Mouse (Mus musculus) T-helper 2 cell (primary cell): ENCODE measurements around the gene Oxsm.

Experiments
- in situ Hi-C: fragments of 300-600 bp; cut with MboI, MseI; formaldehyde crosslinking; loops from one replicate; pipeline ENCODE4 v1.15.1; 2025; ENCODE audit warnings: high pct_unique_total_duplicates

Oxsm gene

GRCm38 (mm10) chr14:16242947-16243602 is 6.5 kb downstream of the Oxsm start:
- in situ Hi-C loops, result no loop called here

DNA sequence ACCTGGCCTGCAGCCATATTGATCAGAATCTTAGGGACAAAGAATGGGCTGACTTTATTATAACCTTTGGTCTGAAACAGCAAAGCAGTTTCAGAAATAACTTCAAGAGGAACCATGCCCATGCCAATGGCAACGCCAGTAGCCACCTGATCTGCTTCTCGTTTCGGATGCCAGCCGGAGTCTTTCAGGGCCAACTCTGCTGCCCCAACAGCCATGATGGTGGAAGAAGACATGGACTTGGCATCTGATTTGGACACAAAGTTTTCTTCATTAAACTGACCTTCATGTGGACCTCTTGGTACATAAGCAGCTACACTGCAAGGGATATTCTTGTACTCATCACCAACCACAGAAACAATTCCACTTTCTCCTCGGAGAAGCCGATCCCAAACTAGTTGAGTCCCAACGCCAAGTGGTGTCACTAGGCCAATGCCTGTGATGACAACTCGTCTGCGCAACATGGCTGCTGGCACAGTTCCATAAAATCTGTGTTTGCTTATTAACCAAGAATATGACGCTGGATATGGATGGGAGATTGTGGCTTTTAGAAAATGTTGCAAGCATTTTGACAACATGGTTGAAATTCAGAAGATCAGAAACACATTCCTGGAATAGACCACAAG is 7.3 kb downstream of the Oxsm start:
- in situ Hi-C loops, result no loop called here

- in situ Hi-C loops, result no loop called here
Observed at GRCm38 (mm10) chr14:16236466-16236865, 13.1 kb downstream of the Oxsm start.

- in situ Hi-C loops, result no loop called here
Observed at GRCm38 (mm10) chr14:16233515-16233914, 16.1 kb downstream of the Oxsm start.

GRCm38 (mm10) chr14:16230581-16230980 is 19.0 kb downstream of the Oxsm start:
- in situ Hi-C loops, result no loop called here

- in situ Hi-C loops, result no loop called here
Observed at GRCm38 (mm10) chr14:16229395-16229794, 20.2 kb downstream of the Oxsm start.

- in situ Hi-C loops, result loop anchor here (10.0 kb wide), 1 partner anchor 1746 kb away; no protein-coding TSS in a partner anchor
Observed at GRCm38 (mm10) chr14:16219015-16219414, 30.6 kb downstream of the Oxsm start.

- in situ Hi-C loops, result no loop called here
Observed at GRCm38 (mm10) chr14:16207722-16208121, 41.9 kb downstream of the Oxsm start.

DNA sequence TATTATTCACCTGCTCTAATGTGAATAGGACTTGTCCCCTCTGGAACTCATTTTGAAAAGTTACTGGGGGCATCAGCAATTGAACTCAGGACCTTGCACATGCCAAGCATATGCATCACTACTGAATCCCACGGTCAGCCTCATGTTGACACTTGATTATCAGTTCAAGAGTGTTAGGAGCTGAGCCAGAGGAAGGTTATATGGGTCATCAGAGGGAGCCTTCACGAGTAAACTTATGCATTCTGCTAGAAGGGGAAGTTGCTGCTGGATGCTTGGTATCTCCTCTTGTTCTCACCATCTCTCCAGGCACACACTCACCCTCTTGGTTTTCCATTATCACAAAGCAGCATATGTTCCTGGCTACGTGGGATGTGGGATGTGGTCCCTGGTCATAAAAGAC is 47.9 kb downstream of the Oxsm start:
- in situ Hi-C loops, result loop anchor here (5.0 kb wide), 1 partner anchor 249 kb away; no protein-coding TSS in a partner anchor

DNA sequence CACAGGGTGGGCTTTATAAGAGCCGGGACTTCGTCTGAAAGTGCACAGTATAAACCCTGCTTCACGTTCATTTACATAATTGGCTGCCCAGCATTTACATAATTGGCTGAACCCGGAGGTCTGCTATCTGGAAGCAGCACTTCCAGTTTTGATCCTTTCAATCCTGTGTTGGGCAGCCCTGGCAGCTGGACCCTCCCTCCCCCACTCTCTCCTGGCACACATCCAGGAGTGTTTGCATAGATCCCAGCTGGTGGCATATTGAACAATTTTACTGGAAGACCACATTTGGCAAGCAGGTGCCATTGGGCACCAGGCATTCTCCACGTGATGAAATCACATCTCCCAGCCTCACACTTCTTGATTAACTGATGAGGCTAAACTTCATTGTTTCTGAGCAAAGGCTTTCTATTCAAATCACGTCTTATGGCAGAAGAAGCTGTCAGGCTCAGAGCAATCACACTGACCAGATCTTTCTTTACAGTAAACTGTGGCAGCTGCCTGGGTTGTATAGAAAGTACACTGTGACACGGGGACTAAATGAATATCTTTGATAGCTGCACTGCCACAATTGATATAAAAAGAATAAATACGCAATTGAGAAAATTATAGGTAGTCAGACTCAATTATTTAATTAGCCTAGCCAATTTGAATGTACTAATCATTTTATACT is 48.5 kb downstream of the Oxsm start:
- in situ Hi-C loops, result loop anchor here (5.0 kb wide), 1 partner anchor 249 kb away; no protein-coding TSS in a partner anchor

- in situ Hi-C loops, result loop anchor here (5.0 kb wide), 1 partner anchor 248 kb away; no protein-coding TSS in a partner anchor
Observed at GRCm38 (mm10) chr14:16200220-16200912, 49.2 kb downstream of the Oxsm start.

DNA sequence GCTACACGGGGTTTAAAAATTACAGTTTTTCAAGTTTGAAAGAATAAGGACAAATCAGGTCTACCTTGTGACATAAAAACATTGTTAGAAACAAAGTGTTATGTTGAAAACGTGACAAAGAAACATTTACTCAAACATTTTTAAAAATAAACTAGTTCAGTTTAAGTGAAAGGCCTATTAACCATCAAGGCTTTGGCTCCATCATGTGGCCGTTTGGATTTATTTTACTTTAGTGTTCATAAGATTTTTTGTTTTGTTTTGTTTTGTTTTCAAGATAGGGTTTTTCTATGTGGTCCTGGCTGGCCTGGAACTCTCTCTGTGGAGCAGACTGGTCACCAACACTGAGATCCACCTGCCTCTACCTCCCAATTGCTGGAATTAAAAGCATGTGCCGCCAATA is 53.1 kb downstream of the Oxsm start:
- in situ Hi-C loops, result no loop called here

GRCm38 (mm10) chr14:16195486-16195885 is 54.1 kb downstream of the Oxsm start:
- in situ Hi-C loops, result no loop called here

- in situ Hi-C loops, result no loop called here
Observed at GRCm38 (mm10) chr14:16194125-16194524, 55.5 kb downstream of the Oxsm start.

GRCm38 (mm10) chr14:16189142-16189541 is 60.5 kb downstream of the Oxsm start:
- in situ Hi-C loops, result no loop called here
